In the genomic region with DNA sequence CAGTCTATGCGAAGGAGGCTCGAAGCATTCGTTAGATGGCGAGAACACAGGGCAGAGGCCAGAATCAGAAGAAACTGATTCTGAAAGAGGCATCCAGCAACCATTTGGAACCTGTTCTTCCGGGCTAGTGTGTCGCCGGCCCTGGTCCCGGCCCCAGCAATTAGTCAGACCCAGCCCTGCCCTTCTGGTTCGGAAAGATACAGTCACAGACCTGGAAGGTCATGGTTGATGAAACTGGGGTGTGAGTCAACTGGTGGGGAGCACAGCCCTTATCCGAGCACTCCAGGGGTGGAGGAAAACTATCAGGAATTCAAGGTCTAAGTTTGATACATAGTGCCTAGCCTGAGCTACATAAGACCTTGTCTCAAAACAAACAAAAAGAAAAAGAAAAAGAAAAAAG, we compare ENCODE assay signal across 35 mouse cellular contexts. TPM values are rescaled to one million over a fixed set of nuclear protein-coding genes. Genes with fewer than 3 reads are reported as not detected.
DNase-seq lines count a peak whose midpoint lies in the region; ATAC-seq and TF ChIP-seq lines count a peak whose summit lies in the region.
"Had no signal": no experiment of that assay in that cellular context is flagged by ENCODE, and none has a peak within 500 bp of the region (broad histone marks: within the 10 kb centered on the region; RNA-seq: fewer than 3 reads in every experiment).

No protein-coding gene starts in this region.

- WGBS in hindbrain, embryonic 12.5 days: 85% methylated on average over 10 of the region's 10 CpGs

- H3K36me3 ChIP-seq in testis, adult 2 months (ENCODE audit: control insufficient read depth, insufficient read depth, low read length): no peaks in the 10 kb centered on the region
- H3K36me3 ChIP-seq in hindbrain, embryonic 12.5 days: no peaks in the 10 kb centered on the region
- H3K36me3 ChIP-seq: embryonic facial prominence, embryonic 12.5 days; embryonic facial prominence, embryonic 15.5 days; hindbrain, embryonic 13.5 days; intestine, embryonic 15.5 days had no signal

- H3K9ac ChIP-seq in hindbrain, embryonic 12.5 days: no peak overlapping the region
- H3K9ac ChIP-seq: embryonic facial prominence, embryonic 12.5 days; embryonic facial prominence, embryonic 15.5 days; forebrain, postnatal 0 days; hindbrain, embryonic 13.5 days; intestine, embryonic 15.5 days had no signal

- peak overlapping the region; percentile 92 for H3K4me3 ChIP-seq in testis, adult 2 months (ENCODE audit: control insufficient read depth, low read depth, low read length)
- H3K4me3 ChIP-seq in hindbrain, embryonic 12.5 days: no peak overlapping the region
- H3K4me3 ChIP-seq: embryonic facial prominence, embryonic 12.5 days; embryonic facial prominence, embryonic 15.5 days; gastrocnemius, adult 2 months; hindbrain, embryonic 13.5 days; intestine, embryonic 15.5 days had no signal

- H3K27ac ChIP-seq in testis, adult 2 months (ENCODE audit: control insufficient read depth, insufficient read depth, low read depth, low read length): peak overlapping the region; percentile 63; the same call in 1 of the 2 replicates
- no peak overlapping the region for H3K27ac ChIP-seq in hindbrain, embryonic 12.5 days
- H3K27ac ChIP-seq: embryonic facial prominence, embryonic 12.5 days; gastrocnemius, adult 2 months; hindbrain, embryonic 13.5 days; intestine, embryonic 15.5 days had no signal

- intact Hi-C loops in left cerebral cortex, postnatal 36 days (cut with DNase I): no loop called here

- no peak for ATAC-seq in hindbrain, embryonic 12.5 days (ENCODE audit: low FRiP score)
- ATAC-seq: activated CD4-positive, CD25-positive, alpha-beta regulatory T cell, adult 4 months; CD4-positive, CD25-positive, alpha-beta regulatory T cell, adult 4 months; forebrain, embryonic 14.5 days; forebrain, postnatal 0 days; hindbrain, embryonic 16.5 days; intestine, embryonic 15.5 days had no signal

- no peak for TF ChIP-seq CTCF in testis, adult 2 months (IDR thresholded peaks at IDR 0.05; ENCODE audit: control insufficient read depth, insufficient read depth, insufficient replicate concordance, low read depth, low read length)

- no peak for DNase-seq in testis, postnatal 10 days (ENCODE audit: low spot score)
- DNase-seq in adrenal gland, adult 8-10 months: peak; percentile 61
- peak; percentile 39 for DNase-seq in adrenal gland, postnatal 25 days
- no peak for DNase-seq in kidney, postnatal 14 days
- no peak for DNase-seq in left cerebral cortex, postnatal 36 days (ENCODE audit: low spot score in 2 of 2)
- DNase-seq: cerebellum, adult 11 months; cerebellum, adult 2 months; cerebellum, adult 9-11 months; cerebellum, postnatal 25 days; forebrain, postnatal 0 days; gastrocnemius, adult 2 months; gastrocnemius, postnatal 14 days; heart, adult 11 months had no signal

- TF ChIP-seq POLR2A in testis, adult 2 months (IDR thresholded peaks at IDR 0.05; ENCODE audit: control insufficient read depth, low read depth, low read length): no peak; the same call in 1 of the 2 replicates

- peaks cover 3% of the 10 kb centered on the region for H3K4me1 ChIP-seq in testis, adult 2 months (ENCODE audit: control insufficient read depth, insufficient read depth, low read length)
- no peaks in the 10 kb centered on the region for H3K4me1 ChIP-seq in hindbrain, embryonic 12.5 days
- H3K4me1 ChIP-seq: embryonic facial prominence, embryonic 12.5 days; embryonic facial prominence, embryonic 15.5 days; hindbrain, embryonic 13.5 days; intestine, embryonic 15.5 days had no signal

- no peak overlapping the region for H3K4me2 ChIP-seq in hindbrain, embryonic 12.5 days (replicated peaks)
- H3K4me2 ChIP-seq: embryonic facial prominence, embryonic 12.5 days; embryonic facial prominence, embryonic 15.5 days; heart, embryonic 11.5 days; hindbrain, embryonic 13.5 days; intestine, embryonic 15.5 days had no signal

- H3K9me3 ChIP-seq in hindbrain, embryonic 12.5 days (replicated peaks): peaks cover 5% of the 10 kb centered on the region
- H3K9me3 ChIP-seq: embryonic facial prominence, embryonic 15.5 days; intestine, embryonic 15.5 days had no signal

- no peaks in the 10 kb centered on the region for H3K27me3 ChIP-seq in testis, adult 2 months (ENCODE audit: control insufficient read depth, insufficient read depth, low read length)
- H3K27me3 ChIP-seq in hindbrain, embryonic 12.5 days: peaks cover 6% of the 10 kb centered on the region
- H3K27me3 ChIP-seq: embryonic facial prominence, embryonic 15.5 days had no signal

RNA-seq across cellular contexts. Expression of gene Lypd5, which starts 7.1 kb away (rescaled TPM):
- 1.7 and 2.3 TPM in 2 replicates for polyA plus RNA-seq in testis, adult 2 months (2012; rRNA removed)
- total RNA-seq in adrenal gland, adult 8-10 months (2022): not detected
- not detected in 2 replicates for total RNA-seq in adrenal gland, postnatal 25 days (2021)
- not detected in 2 replicates for polyA plus RNA-seq in hindbrain, embryonic 12.5 days (2016; fragmentation: Nextera tagmentation; extraction: Ambion mirVana)
- not detected for total RNA-seq in left cerebral cortex, postnatal 36 days (2021)
- total RNA-seq: adrenal gland, adult 18-20 months; common myeloid progenitor, adult 5-6 weeks; forebrain, postnatal 0 days; gastrocnemius, adult 2 months; gastrocnemius, postnatal 14 days; gastrocnemius, postnatal 4 days; heart, adult 8-10 months; heart, postnatal 25 days; hematopoietic stem cell, adult 5-6 weeks had no signal
- polyA plus RNA-seq: activated CD4-positive, CD25-positive, alpha-beta regulatory T cell, adult 4 months; C2C12; cerebellum, adult 2 months; embryonic facial prominence, embryonic 12.5 days; forebrain, embryonic 11.5 days; forebrain, embryonic 14.5 days; forebrain, postnatal 0 days; frontal cortex, adult 2 months; heart, embryonic 11.5 days; heart, embryonic 14.5 days; heart, postnatal 0 days; hindbrain, embryonic 13.5 days; hindbrain, embryonic 16.5 days; intestine, embryonic 15.5 days had no signal

RNA-seq across cellular contexts. Expression of gene Kcnn4, which starts 14.0 kb away (rescaled TPM):
- 2.5 and 3.8 TPM in 2 replicates for polyA plus RNA-seq in testis, adult 2 months (2012; rRNA removed)
- total RNA-seq in adrenal gland, adult 8-10 months (2022): 1 to 10 TPM in 2 of 4 experiments, under 1 TPM in 2; 0.70 to 2.0 (median 1.2) TPM
- total RNA-seq in adrenal gland, postnatal 25 days (2021): 0.21 TPM in 1 of 2 replicates, not detected in the other
- polyA plus RNA-seq in hindbrain, embryonic 12.5 days (2016; fragmentation: Nextera tagmentation; extraction: Ambion mirVana): 2.1 and 2.4 TPM in 2 replicates
- total RNA-seq in left cerebral cortex, postnatal 36 days (2021): under 1 TPM; 0.42 to 0.77 TPM

RNA-seq across cellular contexts. Expression of gene Tescl, which starts 22.3 kb away (rescaled TPM):
- 277 and 339 TPM in 2 replicates for polyA plus RNA-seq in testis, adult 2 months (2012; rRNA removed)
- under 1 TPM in 1 of 4 experiments, not detected in 3; 0.70 TPM for total RNA-seq in adrenal gland, adult 8-10 months (2022)
- total RNA-seq in adrenal gland, postnatal 25 days (2021): 1.0 and 1.1 TPM in 2 replicates
- polyA plus RNA-seq in hindbrain, embryonic 12.5 days (2016; fragmentation: Nextera tagmentation; extraction: Ambion mirVana): not detected in 2 replicates
- total RNA-seq in left cerebral cortex, postnatal 36 days (2021): not detected
- total RNA-seq: common myeloid progenitor, adult 5-6 weeks; forebrain, postnatal 0 days; gastrocnemius, adult 2 months; gastrocnemius, postnatal 14 days; heart, postnatal 25 days; hematopoietic stem cell, adult 5-6 weeks had no signal
- polyA plus RNA-seq: activated CD4-positive, CD25-positive, alpha-beta regulatory T cell, adult 4 months; CD4-positive, CD25-positive, alpha-beta regulatory T cell, adult 4 months; embryonic facial prominence, embryonic 15.5 days; forebrain, postnatal 0 days; frontal cortex, adult 2 months; heart, embryonic 11.5 days; heart, embryonic 14.5 days had no signal

RNA-seq across cellular contexts. Expression of gene Zfp94, which starts 39.6 kb away (rescaled TPM):
- polyA plus RNA-seq in testis, adult 2 months (2012; rRNA removed): 10.5 and 10.8 TPM in 2 replicates
- total RNA-seq in adrenal gland, adult 8-10 months (2022): 10 to 100 TPM in 1 of 4 experiments, 1 to 10 TPM in 3; 4.8 to 10.1 (median 7.0) TPM
- total RNA-seq in adrenal gland, postnatal 25 days (2021): 4.1 and 6.6 TPM in 2 replicates
- polyA plus RNA-seq in hindbrain, embryonic 12.5 days (2016; fragmentation: Nextera tagmentation; extraction: Ambion mirVana): 15.6 and 18.2 TPM in 2 replicates
- 10 to 100 TPM; 13.2 to 16.2 TPM for total RNA-seq in left cerebral cortex, postnatal 36 days (2021)

RNA-seq across cellular contexts. Expression of gene Smg9, which starts 43.3 kb away (rescaled TPM):
- polyA plus RNA-seq in testis, adult 2 months (2012; rRNA removed): 151 and 171 TPM in 2 replicates
- total RNA-seq in adrenal gland, adult 8-10 months (2022): 10 to 100 TPM; 20.2 to 39.0 (median 25.9) TPM
- total RNA-seq in adrenal gland, postnatal 25 days (2021): 26.6 and 29.1 TPM in 2 replicates
- polyA plus RNA-seq in hindbrain, embryonic 12.5 days (2016; fragmentation: Nextera tagmentation; extraction: Ambion mirVana): 28.9 and 29.5 TPM in 2 replicates
- 10 to 100 TPM; 39.6 to 51.1 TPM for total RNA-seq in left cerebral cortex, postnatal 36 days (2021)

Comparison
In these comparisons a context has a peak if more than half of its experiments do, and no peak if none do; other contexts are left out.
1. DNase-seq: peak in adrenal gland, adult 8-10 months (single experiment) and adrenal gland, postnatal 25 days (single experiment); none in testis, postnatal 10 days (single experiment), kidney, postnatal 14 days (single experiment) and left cerebral cortex, postnatal 36 days (0 of 2).